Mouse (Mus musculus) adrenal gland, postnatal 14 days (tissue): ENCODE results near the gene Swi5. TPM values are rescaled to one million over a fixed set of nuclear protein-coding genes. Genes with fewer than 3 reads are reported as not detected.

ENCODE experiments used
- microRNA-seq, 2 experiments: library from miRNA; unstranded; fragments of <30 nt; microRNA quantifications; one replicate each; pipeline ENCODE4 v1.2.0; 2021
- total RNA-seq: library from RNA; stranded (reverse); gene quantifications from 2 replicates; pipeline ENCODE4 v1.2.3, GENCODE M21; 2021

Swi5 gene
- total RNA-seq, 1 experiment from 2014 or later = 251 TPM

Small RNA genes lying within 50 kb of the gene (microRNA-seq; reads per million reads assigned to microRNA genes)
- 0 reads per million in 2 experiments for gene Gm23363
- 51.4 to 83.2 reads per million in 2 experiments for gene Mir199b

Other genes starting within 250 kb of the Swi5 start
- 3.0 and 10.0 TPM in 2 replicates for gene Fam78a, start 203.2 kb downstream of the Swi5 start, total RNA-seq
- gene Plpp7, start 192.5 kb downstream of the Swi5 start, total RNA-seq = 3.0 and 3.6 TPM in 2 replicates
- 86.4 and 91.3 TPM in 2 replicates for gene Prrc2b, start 137.0 kb downstream of the Swi5 start, total RNA-seq
- 29.2 and 32.4 TPM in 2 replicates for gene Pomt1, start 51.5 kb downstream of the Swi5 start, total RNA-seq
- gene Uck1, start 27.9 kb downstream of the Swi5 start, total RNA-seq = 132 and 137 TPM in 2 replicates
- gene Golga2, start 691 bp downstream of the Swi5 start, total RNA-seq = 69.4 and 72.8 TPM in 2 replicates
- 61.8 and 67.0 TPM in 2 replicates for gene Ciz1, start 64.3 kb upstream of the Swi5 start, total RNA-seq
- gene Dnm1, start 65.3 kb upstream of the Swi5 start, total RNA-seq = 18.9 and 26.7 TPM in 2 replicates
- 142 and 159 TPM in 2 replicates for gene 1110008P14Rik, start 93.9 kb upstream of the Swi5 start, total RNA-seq
- 7.1 and 9.6 TPM in 2 replicates for gene Lcn2, start 100.2 kb upstream of the Swi5 start, total RNA-seq
- gene Ptges2, start 107.8 kb upstream of the Swi5 start, total RNA-seq = 75.8 and 80.5 TPM in 2 replicates
- 4.3 and 4.4 TPM in 2 replicates for gene Naif1, start 162.4 kb upstream of the Swi5 start, total RNA-seq
- 63.6 and 119 TPM in 2 replicates for gene Slc25a25, start 163.4 kb upstream of the Swi5 start, total RNA-seq
- gene Fam102a, start 247.3 kb upstream of the Swi5 start, total RNA-seq = 25.6 and 28.7 TPM in 2 replicates